9 mouse cellular contexts compared by ENCODE assay signal in the genomic region with DNA sequence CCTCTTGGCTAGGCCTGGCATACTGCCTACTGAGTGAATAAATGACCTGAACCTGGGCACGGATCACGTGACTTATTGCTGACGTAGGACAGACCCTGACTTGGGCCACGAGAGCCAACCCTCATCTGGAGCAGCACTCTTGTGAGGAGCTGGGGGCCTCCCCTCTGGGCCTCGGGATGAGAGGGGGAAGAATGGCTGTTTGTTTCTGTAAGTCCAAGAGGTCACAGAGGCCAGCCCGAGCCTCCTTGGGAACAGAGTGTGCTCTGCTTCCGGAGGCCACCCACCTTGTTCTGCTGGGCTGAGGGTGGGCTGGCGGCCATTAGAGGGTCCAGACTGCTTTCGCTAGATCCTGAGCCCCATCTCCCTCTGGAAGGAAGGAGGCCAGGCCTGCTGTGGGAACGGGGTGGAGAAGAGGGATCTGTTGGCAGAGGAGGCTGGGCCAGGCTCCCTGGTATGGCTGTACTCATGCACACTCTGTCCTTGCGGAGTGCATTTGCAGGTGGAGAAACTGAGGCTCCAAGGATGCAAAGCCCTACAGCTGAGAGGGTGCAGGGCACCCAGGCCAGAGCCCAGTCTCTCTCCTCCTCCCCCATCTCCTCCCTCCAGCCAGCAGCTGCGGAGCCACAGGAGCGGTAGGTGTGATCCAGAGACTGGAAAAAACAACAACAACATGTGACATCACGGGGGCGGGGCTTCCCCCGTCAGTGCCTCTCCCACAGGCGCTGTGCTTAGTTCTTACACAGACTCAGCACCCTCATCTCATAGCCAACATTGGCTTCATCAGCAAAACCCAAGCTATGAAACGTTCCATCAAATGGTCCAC. TPM values are rescaled to one million over a fixed set of nuclear protein-coding genes. Genes with fewer than 3 reads are reported as not detected.
DNase-seq lines count a peak whose midpoint lies in the region; ATAC-seq and TF ChIP-seq lines count a peak whose summit lies in the region.
"Had no signal": no experiment of that assay in that cellular context is flagged by ENCODE, and none has a peak within 500 bp of the region (broad histone marks: within the 10 kb centered on the region; RNA-seq: fewer than 3 reads in every experiment).

No protein-coding gene starts in this region.

- no peak for TF ChIP-seq POLR2A in limb, embryonic 14.5 days (IDR thresholded peaks at IDR 0.05; ENCODE audit: borderline replicate concordance, extremely low read depth, insufficient read depth, insufficient read length)

- no peaks in the 10 kb centered on the region for H3K27me3 ChIP-seq in E14TG2a.4 (ENCODE audit: insufficient read depth, low read length)
- no peaks in the 10 kb centered on the region for H3K27me3 ChIP-seq in hindbrain, embryonic 14.5 days (ENCODE audit: control insufficient read depth, insufficient read depth, low read length)
- no peaks in the 10 kb centered on the region for H3K27me3 ChIP-seq in limb, embryonic 14.5 days (ENCODE audit: control insufficient read depth, insufficient read depth, low read length)

- H3K4me1 ChIP-seq in E14TG2a.4 (replicated peaks; ENCODE audit: low read depth, low read length), result peaks cover 33% of the 10 kb centered on the region
- peaks cover 10% of the 10 kb centered on the region; the same call in 1 of the 2 replicates for H3K4me1 ChIP-seq in hindbrain, embryonic 14.5 days (replicated peaks; ENCODE audit: control insufficient read depth, insufficient read depth, low read length)
- H3K4me1 ChIP-seq in limb, embryonic 14.5 days (ENCODE audit: control insufficient read depth, insufficient read depth, low read length), result peaks cover 17% of the 10 kb centered on the region

- 9% methylated on average over 18 of the region's 18 CpGs for WGBS in hindbrain, embryonic 14.5 days
- WGBS in limb, embryonic 14.5 days, result 11% methylated on average over 18 of the region's 18 CpGs

- peak overlapping the region; percentile 75 for H3K27ac ChIP-seq in gastrocnemius, adult 2 months
- H3K27ac ChIP-seq in hindbrain, embryonic 14.5 days, result peak overlapping the region; percentile 43; the same call in 1 of the 2 replicates
- peak overlapping the region; percentile 72 for H3K27ac ChIP-seq in limb, embryonic 14.5 days (replicated peaks; ENCODE audit: low read depth, low read length)

- no peak overlapping the region for H3K9ac ChIP-seq in hindbrain, embryonic 14.5 days
- no peak overlapping the region for H3K9ac ChIP-seq in limb, embryonic 14.5 days (ENCODE audit: low read depth, low read length, severe bottlenecking)

- H3K36me3 ChIP-seq in E14TG2a.4 (ENCODE audit: insufficient read depth, low read length), result no peaks in the 10 kb centered on the region
- peaks cover 13% of the 10 kb centered on the region; the same call in 1 of the 2 replicates for H3K36me3 ChIP-seq in hindbrain, embryonic 14.5 days (replicated peaks; ENCODE audit: control insufficient read depth, insufficient read depth)
- H3K36me3 ChIP-seq in limb, embryonic 14.5 days (ENCODE audit: control insufficient read depth, insufficient read depth, low read length), result peaks cover 4% of the 10 kb centered on the region; the same call in 1 of the 2 replicates

- peak overlapping the region; percentile 19; the same call in 1 of the 2 replicates for H3K4me2 ChIP-seq in hindbrain, embryonic 14.5 days (replicated peaks)
- H3K4me2 ChIP-seq in limb, embryonic 14.5 days (replicated peaks; ENCODE audit: low read depth, low read length, severe bottlenecking), result peak overlapping the region; percentile 29

- peak overlapping the region; percentile 62 for H3K4me3 ChIP-seq in E14TG2a.4 (replicated peaks; ENCODE audit: low read length)
- peak overlapping the region; percentile 40 for H3K4me3 ChIP-seq in gastrocnemius, adult 2 months
- H3K4me3 ChIP-seq in hindbrain, embryonic 14.5 days (replicated peaks; ENCODE audit: low read length), result no peak overlapping the region
- H3K4me3 ChIP-seq in limb, embryonic 14.5 days (replicated peaks; ENCODE audit: low read length), result no peak overlapping the region
- H3K4me3 ChIP-seq: myocyte had no signal

- peak; percentile 76 for DNase-seq in adrenal gland, postnatal 14 days
- peak; percentile 81 for DNase-seq in gastrocnemius, adult 2 months
- DNase-seq in hindbrain, embryonic 14.5 days (ENCODE audit: low spot score), result peak; percentile 59
- peak; percentile 52 for DNase-seq in limb, embryonic 14.5 days (ENCODE audit: low spot score)
- peak; percentile 70 for DNase-seq in neural tube, embryonic 10.5 days (ENCODE audit: extremely low spot score, low spot score)
- no peak for DNase-seq in thymus, postnatal 14 days
- DNase-seq in layer of hippocampus, adult 9-10 months (ENCODE audit: low spot score), result no peak

- ATAC-seq in hindbrain, embryonic 14.5 days (ENCODE audit: low FRiP score), result 0 out of 2 replicates have a peak, but pooled peaks have one; percentile 32
- ATAC-seq in limb, embryonic 14.5 days (ENCODE audit: low FRiP score, low read depth), result peak; percentile 42; the same call in 1 of the 2 replicates

- intact Hi-C loops in gastrocnemius, adult 2 months (cut with DNase I), result no loop called here

- no peaks in the 10 kb centered on the region for H3K9me3 ChIP-seq in E14TG2a.4 (ENCODE audit: low read length)
- no peaks in the 10 kb centered on the region for H3K9me3 ChIP-seq in hindbrain, embryonic 14.5 days (ENCODE audit: control insufficient read depth, low read length)
- H3K9me3 ChIP-seq in limb, embryonic 14.5 days (ENCODE audit: control insufficient read depth, low read length), result no peaks in the 10 kb centered on the region

- TF ChIP-seq CTCF in E14TG2a.4 (conservative IDR thresholded peaks at IDR 0.05; ENCODE audit: low read length), result no peak
- no peak for TF ChIP-seq CTCF in gastrocnemius, adult 2 months (IDR thresholded peaks at IDR 0.05)

RNA-seq across cellular contexts. Expression of gene Sdc3, which starts 36.7 kb away (rescaled TPM):
- total RNA-seq in adrenal gland, postnatal 14 days (2021), result 233 and 245 TPM in 2 replicates
- 10 to 100 TPM in 1 of 2 experiments, 1 to 10 TPM in 1; 8.5 to 12.5 TPM for total RNA-seq in gastrocnemius, adult 2 months (2021)
- 110 and 129 TPM in 2 replicates for polyA plus RNA-seq in hindbrain, embryonic 14.5 days (2014; fragmentation: Nextera tagmentation; extraction: Ambion mirVana)
- polyA plus RNA-seq in limb, embryonic 14.5 days (2012; rRNA removed), result 89.5 and 146 TPM in 2 replicates
- 35.4 and 41.1 TPM in 2 replicates for polyA plus RNA-seq in limb, embryonic 14.5 days (2014; fragmentation: Nextera tagmentation; extraction: Ambion mirVana)

Comparison
In these comparisons a context has a peak if more than half of its experiments do, and no peak if none do; other contexts are left out.
1. H3K4me3 ChIP-seq: peak in E14TG2a.4 (single experiment) and gastrocnemius, adult 2 months (single experiment); none in hindbrain, embryonic 14.5 days (single experiment) and limb, embryonic 14.5 days (single experiment).
2. DNase-seq: peak in adrenal gland, postnatal 14 days (single experiment), gastrocnemius, adult 2 months (single experiment), hindbrain, embryonic 14.5 days (single experiment), limb, embryonic 14.5 days (single experiment) and neural tube, embryonic 10.5 days (single experiment); none in thymus, postnatal 14 days (single experiment) and layer of hippocampus, adult 9-10 months (single experiment).
3. RNA of gene Sdc3, which starts 36.7 kb away (total RNA-seq): 233 to 245 TPM in adrenal gland, postnatal 14 days; 8.5 to 12.5 TPM in gastrocnemius, adult 2 months; every median in the first group is over 10 times any median in the second.
4. Peak in every context shown above with its lines, with median percentiles within 50 percentile points of each other: H3K27ac ChIP-seq.